Mouse (Mus musculus) intestine, postnatal 0 days (tissue): ENCODE results near the gene Gm20498. TPM values are rescaled to one million over a fixed set of nuclear protein-coding genes. Genes with fewer than 3 reads are reported as not detected.
"Not testable (repeated sequence)": the region's sequence is repeated elsewhere in the genome, so short reads cannot be mapped to it uniquely, and the experiment has no call there.

Experiments
- ATAC-seq: fragments of 200-750 bp; cut with Nextera tagmentation; 2 replicates; pipeline ENCODE4 v1.8.0; 2017; ENCODE audit warnings: mild to moderate bottlenecking, moderate TSS enrichment, moderate library complexity
- H3K27ac ChIP-seq: fragments of 300-500 bp; sonication (generic); 2 replicates; pipeline ENCODE4 v1.5.1; 2014; ENCODE audit warnings: mild to moderate bottlenecking, low read depth, low read length, moderate library complexity
- H3K27me3 ChIP-seq: fragments of 300-500 bp; sonication (generic); replicated peaks from 2 replicates; pipeline ENCODE4 v1.6.1; 2014; ENCODE audit warnings: low read length, mixed read lengths; ENCODE audit not compliant: control insufficient read depth, insufficient read depth
- H3K36me3 ChIP-seq: fragments of 300-500 bp; sonication (generic); 2 replicates; pipeline ENCODE4 v1.6.1; 2014; ENCODE audit warnings: mild to moderate bottlenecking, moderate library complexity; ENCODE audit not compliant: control insufficient read depth, insufficient read depth
- H3K4me1 ChIP-seq: fragments of 300-500 bp; sonication (generic); replicated peaks from 2 replicates; pipeline ENCODE4 v1.6.1; 2014; ENCODE audit warnings: antibody characterized with exemption, low read length, mixed read lengths; ENCODE audit not compliant: control insufficient read depth, insufficient read depth
- H3K4me2 ChIP-seq: fragments of 300-500 bp; sonication (generic); replicated peaks from 2 replicates; pipeline ENCODE4 v1.6.1; 2014; ENCODE audit warnings: low read depth, mild to moderate bottlenecking, moderate library complexity
- H3K4me3 ChIP-seq: fragments of 300-500 bp; sonication (generic); 2 replicates; pipeline ENCODE4 v1.5.1; 2014; ENCODE audit warnings: low read depth, low read length
- H3K9ac ChIP-seq: fragments of 300-500 bp; sonication (generic); 2 replicates; pipeline ENCODE4 v1.6.1; 2014; ENCODE audit warnings: mild to moderate bottlenecking, low read depth, low read length
- H3K9me3 ChIP-seq: fragments of 300-500 bp; sonication (generic); 2 replicates; pipeline ENCODE4 v1.6.1; 2016; ENCODE audit warnings: mixed run types; ENCODE audit not compliant: control insufficient read depth
- CTCF ChIP-seq: sonication (generic); IDR thresholded peaks from 2 replicates; pipeline ENCODE4 v1.5.1; 2016; ENCODE audit warnings: low read depth, mild to moderate bottlenecking, control low read depth, antibody characterized with exemption, moderate library complexity
- WGBS: fragments of 180-500 bp; shearing (Covaris S2); extraction: QIAGEN DNeasy Blood & Tissue Kit; methylation state at CpG from one replicate; pipeline ENCODE4 v1.1.7; 2014; 5-methylcytosine and 5-hydroxymethylcytosine counted together
- polyA plus RNA-seq: library from polyadenylated mRNA; unstranded; fragments of >200 nt; fragmentation: Nextera tagmentation; extraction: Ambion mirVana; gene quantifications from 2 replicates; pipeline ENCODE4 v1.2.1, GENCODE M21; 2015

The Gm20498 gene
- polyA plus RNA-seq, 1 experiment from 2014 or later = 39.9 TPM

GRCm38 (mm10) chr12:81483656-81484055, 49.0 kb downstream of the Gm20498 start:
- H3K4me1 ChIP-seq = no peaks in the 10 kb centered on the region
- H3K27me3 ChIP-seq = no peaks in the 10 kb centered on the region
- peak overlapping the region; percentile 79 for H3K4me3 ChIP-seq
- no peak for TF ChIP-seq CTCF
- H3K4me2 ChIP-seq = peak overlapping the region; percentile 70
- 37% methylated on average over 17 of the region's 17 CpGs for WGBS
- H3K27ac ChIP-seq = no peak overlapping the region
- H3K9ac ChIP-seq = peak overlapping the region; percentile 61; the same call in 1 of the 2 replicates
- no peaks in the 10 kb centered on the region; the same call in 1 of the 2 replicates for H3K36me3 ChIP-seq
- H3K9me3 ChIP-seq = no peaks in the 10 kb centered on the region
- ATAC-seq = no peak

- not testable (repeated sequence) for H3K9ac ChIP-seq, H3K36me3 ChIP-seq, H3K4me1 ChIP-seq, H3K9me3 ChIP-seq, H3K27me3 ChIP-seq, H3K4me2 ChIP-seq, H3K4me3 ChIP-seq, ATAC-seq, H3K27ac ChIP-seq
- 94% methylated on average over 7 of the region's 7 CpGs for WGBS
Measured at GRCm38 (mm10) chr12:81459051-81459450, 73.7 kb downstream of the Gm20498 start.

- not testable (repeated sequence) for H3K9me3 ChIP-seq, H3K9ac ChIP-seq, H3K27me3 ChIP-seq, H3K4me1 ChIP-seq, ATAC-seq, H3K36me3 ChIP-seq, H3K27ac ChIP-seq, H3K4me3 ChIP-seq, H3K4me2 ChIP-seq
- WGBS = 93% methylated on average over 9 of the region's 9 CpGs
Measured at GRCm38 (mm10) chr12:81438985-81439384, 93.7 kb downstream of the Gm20498 start.

GRCm38 (mm10) chr12:81434778-81435177, 97.9 kb downstream of the Gm20498 start:
- H3K4me3 ChIP-seq, H3K9ac ChIP-seq, H3K27me3 ChIP-seq, H3K36me3 ChIP-seq, H3K9me3 ChIP-seq, H3K4me1 ChIP-seq, H3K27ac ChIP-seq, H3K4me2 ChIP-seq: not testable (repeated sequence)
- 39% methylated on average over 2 of the region's 2 CpGs for WGBS
- ATAC-seq = peak; percentile 91

GRCm38 (mm10) chr12:81421846-81422245, 110.9 kb downstream of the Gm20498 start, which contains the start of gene Adam4:
Gene Adam4, minus strand, starts transcription at chr12:81421946.
- no peaks in the 10 kb centered on the region for H3K4me1 ChIP-seq
- no peak for TF ChIP-seq CTCF
- peaks cover 8% of the 10 kb centered on the region; the same call in 1 of the 2 replicates for H3K36me3 ChIP-seq
- no peak within 1 kb of the TSS for H3K9ac ChIP-seq
- no peak within 1 kb of the TSS for H3K4me3 ChIP-seq
- H3K9me3 ChIP-seq = peaks cover 18% of the 10 kb centered on the region
- H3K27me3 ChIP-seq = no peaks in the 10 kb centered on the region
- WGBS = 92% methylated on average over 1 of the region's 1 CpGs
- H3K27ac ChIP-seq = no peak within 1 kb of the TSS
- ATAC-seq = no peak
- no peak within 1 kb of the TSS for H3K4me2 ChIP-seq

- TF ChIP-seq CTCF = no peak
- H3K27me3 ChIP-seq = no peaks in the 10 kb centered on the region
- no peak overlapping the region for H3K4me2 ChIP-seq
- H3K9ac ChIP-seq = no peak overlapping the region
- no peak for ATAC-seq
- H3K36me3 ChIP-seq = no peaks in the 10 kb centered on the region
- 70% methylated on average over 3 of the region's 3 CpGs for WGBS
- no peaks in the 10 kb centered on the region for H3K9me3 ChIP-seq
- no peak overlapping the region for H3K27ac ChIP-seq
- H3K4me1 ChIP-seq = no peaks in the 10 kb centered on the region
- no peak overlapping the region for H3K4me3 ChIP-seq
Measured at GRCm38 (mm10) chr12:81413211-81413610, 119.5 kb downstream of the Gm20498 start.

GRCm38 (mm10) chr12:81408966-81409365, 123.7 kb downstream of the Gm20498 start:
- Histone ChIP-seq H3K4me2 (no peak overlapping the region), H3K4me1 (no peaks in the 10 kb centered on the region), H3K27ac (no peak overlapping the region), H3K9ac (no peak overlapping the region), H3K27me3 (no peaks in the 10 kb centered on the region), H3K9me3 (no peaks in the 10 kb centered on the region), H3K36me3 (no peaks in the 10 kb centered on the region), H3K4me3 (no peak overlapping the region)
- no peak for ATAC-seq
- 72% methylated on average over 3 of the region's 3 CpGs for WGBS
- TF ChIP-seq CTCF = no peak
